Mouse (Mus musculus) testis, adult 10 weeks (tissue): ENCODE measurements around the gene Zfp934. TPM values are rescaled to one million over a fixed set of nuclear protein-coding genes. Genes with fewer than 3 reads are reported as not detected.

Experiments used
- polyA plus RNA-seq: library from polyadenylated mRNA; stranded (reverse); fragments of 350-450 nt; fragmentation: Illumina TruSeq; extraction: RNeasy Lipid Tissue Mini Kit (QIAGEN cat#74804); gene quantifications from one replicate; pipeline ENCODE4 v1.2.3, GENCODE M21; 2014; ENCODE audit warnings: low read depth, low replicate concordance

Zfp934 gene
- 13.6 TPM for polyA plus RNA-seq

GRCm38 (mm10) chr13:62571099-62571498 lies at the start of gene Zfp934:
TSS of gene Zfp934 (minus strand) at chr13:62571199.

GRCm38 (mm10) chr13:62558189-62559110 lies 12.5 kb downstream of the Zfp934 start, which contains the start of gene Zfp935:
TSS of gene Zfp935 (minus strand) at chr13:62558511.

GRCm38 (mm10) chr13:62466424-62467334 lies 104.3 kb downstream of the Zfp934 start, which contains the start of gene Gm49359:
TSS of gene Gm49359 (minus strand) at chr13:62466832.

Other genes starting within 250 kb of the Zfp934 start
- gene Gm3604, start 188.0 kb downstream of the Zfp934 start, polyA plus RNA-seq = 6.7 TPM
- 20.7 TPM for gene Gm49359, start 104.4 kb downstream of the Zfp934 start, polyA plus RNA-seq
- 2.7 TPM for gene Zfp935, start 12.7 kb downstream of the Zfp934 start, polyA plus RNA-seq
- 1.6 TPM for gene 6720489N17Rik, start 53.0 kb upstream of the Zfp934 start, polyA plus RNA-seq
- 20.8 TPM for gene Platr25, start 189.5 kb upstream of the Zfp934 start, polyA plus RNA-seq
- 8.3 TPM for gene Gm5141, start 214.6 kb upstream of the Zfp934 start, polyA plus RNA-seq